Mouse (Mus musculus): ENCODE measurements around the gene Ltbp2.

Gene Ltbp2

GRCm38 (mm10) chr12:84807351-84807750, 69.0 kb downstream of the Ltbp2 start:
- no peak for DNase-seq (ENCODE audit: extremely low read depth, low read depth)

- DNase-seq (ENCODE audit: extremely low read depth, low read depth) = no peak
These were observed 69.6 kb downstream of the Ltbp2 start for GRCm38 (mm10) chr12:84806726-84807125.

GRCm38 (mm10) chr12:84806010-84806409, 70.3 kb downstream of the Ltbp2 start:
- no peak for DNase-seq (ENCODE audit: extremely low read depth, low read depth)

GRCm38 (mm10) chr12:84805228-84805842, 71.0 kb downstream of the Ltbp2 start:
- DNase-seq (ENCODE audit: extremely low read depth, low read depth) = no peak

- DNase-seq (ENCODE audit: extremely low read depth, low read depth) = peak; percentile 11
These were observed 73.7 kb downstream of the Ltbp2 start for GRCm38 (mm10) chr12:84802625-84803024.

GRCm38 (mm10) chr12:84801532-84802110, 74.7 kb downstream of the Ltbp2 start:
- DNase-seq (ENCODE audit: extremely low read depth, low read depth) = no peak

GRCm38 (mm10) chr12:84800419-84800818, 75.9 kb downstream of the Ltbp2 start:
- no peak for DNase-seq (ENCODE audit: extremely low read depth, low read depth)

GRCm38 (mm10) chr12:84799086-84799485, 77.2 kb downstream of the Ltbp2 start:
- no peak for DNase-seq (ENCODE audit: extremely low read depth, low read depth)

GRCm38 (mm10) chr12:84794647-84795046, 81.7 kb downstream of the Ltbp2 start:
- no peak for DNase-seq (ENCODE audit: extremely low read depth, low read depth)

- DNase-seq (ENCODE audit: extremely low read depth, low read depth) = no peak
These were observed 83.7 kb downstream of the Ltbp2 start for GRCm38 (mm10) chr12:84792629-84793028.

- DNase-seq (ENCODE audit: extremely low read depth, low read depth) = no peak
These were observed 85.5 kb downstream of the Ltbp2 start for GRCm38 (mm10) chr12:84790853-84791252.

- no peak for DNase-seq (ENCODE audit: extremely low read depth, low read depth)
These were observed 90.2 kb downstream of the Ltbp2 start for GRCm38 (mm10) chr12:84786091-84786490.

GRCm38 (mm10) chr12:84784604-84785381, 91.5 kb downstream of the Ltbp2 start:
- peak; percentile 66 for DNase-seq (ENCODE audit: extremely low read depth, low read depth)

- peak; percentile 40 for DNase-seq (ENCODE audit: extremely low read depth, low read depth)
These were observed 100.1 kb downstream of the Ltbp2 start for GRCm38 (mm10) chr12:84776229-84776628.

GRCm38 (mm10) chr12:84774376-84774775, 102.0 kb downstream of the Ltbp2 start:
- DNase-seq (ENCODE audit: extremely low read depth, low read depth) = no peak

- no peak for DNase-seq (ENCODE audit: extremely low read depth, low read depth)
These were observed 102.9 kb downstream of the Ltbp2 start for GRCm38 (mm10) chr12:84773476-84773875.

- peak; percentile 99 for DNase-seq (ENCODE audit: extremely low read depth, low read depth)
These were observed 103.4 kb downstream of the Ltbp2 start, which contains the start of the genes Npc2 and Isca2 for GRCm38 (mm10) chr12:84772726-84773441. Gene Npc2 (minus strand): TSS chr12:84773152. Gene Isca2 (plus strand): TSS chr12:84773251.

GRCm38 (mm10) chr12:84771981-84772520, 104.3 kb downstream of the Ltbp2 start:
- DNase-seq (ENCODE audit: extremely low read depth, low read depth) = no peak

- no peak for DNase-seq (ENCODE audit: extremely low read depth, low read depth)
These were observed 106.7 kb downstream of the Ltbp2 start for GRCm38 (mm10) chr12:84769624-84770023.

GRCm38 (mm10) chr12:84767510-84767909, 108.8 kb downstream of the Ltbp2 start:
- DNase-seq (ENCODE audit: extremely low read depth, low read depth) = no peak

GRCm38 (mm10) chr12:84766113-84766735, 110.1 kb downstream of the Ltbp2 start:
- no peak for DNase-seq (ENCODE audit: extremely low read depth, low read depth)
